Mouse (Mus musculus): ENCODE measurements at regions not wholly inside any gene's neighbourhood (a gene's known extent, or its start where the extent isn't known, plus 50 kb on each side); places are given as distances from the start of the nearest gene placed in this dataset.

- no peak for ATAC-seq (ENCODE audit: insufficient number of reproducible peaks, insufficient read depth, low FRiP score, low read depth)
- Histone ChIP-seq H3K9me3 (ENCODE audit: control insufficient read depth, low read length) (peaks cover 9% of the 10 kb centered on the region), H3K9ac (ENCODE audit: low read length) (no peak overlapping the region), H3K27ac (replicated peaks in 1 of 2; ENCODE audit: control insufficient read depth in 1 of 2, insufficient read depth in 1 of 2, low read depth in 2 of 2, low read length in 2 of 2) (no peak overlapping the region; a peak in 1 of 4 replicates), H3K4me2 (ENCODE audit: low read length) (no peak overlapping the region), H3K4me3 (ENCODE audit: control insufficient read depth in 1 of 2, insufficient read depth in 1 of 2, low read depth in 1 of 2, low read length in 2 of 2) (no peak overlapping the region), H3K27me3 (ENCODE audit: control insufficient read depth, insufficient read depth, low read length) (no peaks in the 10 kb centered on the region), H3K4me1 (ENCODE audit: control insufficient read depth in 2 of 2, insufficient read depth in 2 of 2, low read length in 2 of 2) (peaks cover 5 to 8% of the 10 kb centered on the region in 2 experiments; a peak in 3 of 4 replicates), H3K36me3 (ENCODE audit: control insufficient read depth, insufficient read depth, low read length) (no peaks in the 10 kb centered on the region)
- WGBS = 74% methylated on average over 2 of the region's 2 CpGs
Measured at GRCm38 (mm10) chr13:92923496-92923895, 78.9 kb downstream of the Mtx3 start.

GRCm38 (mm10) chr13:92924021-92924420, 79.5 kb downstream of the Mtx3 start:
- no peak overlapping the region for H3K9ac ChIP-seq (ENCODE audit: low read length)
- peaks cover 8 to 13% of the 10 kb centered on the region in 2 experiments for H3K4me1 ChIP-seq (ENCODE audit: control insufficient read depth in 2 of 2, insufficient read depth in 2 of 2, low read length in 2 of 2)
- ATAC-seq (ENCODE audit: insufficient number of reproducible peaks, insufficient read depth, low FRiP score, low read depth) = no peak
- no peak overlapping the region for H3K27ac ChIP-seq (replicated peaks in 1 of 2; ENCODE audit: control insufficient read depth in 1 of 2, insufficient read depth in 1 of 2, low read depth in 2 of 2, low read length in 2 of 2)
- no peak overlapping the region for H3K4me3 ChIP-seq (ENCODE audit: control insufficient read depth in 1 of 2, insufficient read depth in 1 of 2, low read depth in 1 of 2, low read length in 2 of 2)
- WGBS = 44% methylated on average over 3 of the region's 3 CpGs
- H3K27me3 ChIP-seq (ENCODE audit: control insufficient read depth, insufficient read depth, low read length) = no peaks in the 10 kb centered on the region
- H3K36me3 ChIP-seq (ENCODE audit: control insufficient read depth, insufficient read depth, low read length) = no peaks in the 10 kb centered on the region
- H3K4me2 ChIP-seq (ENCODE audit: low read length) = no peak overlapping the region
- peaks cover 9% of the 10 kb centered on the region for H3K9me3 ChIP-seq (ENCODE audit: control insufficient read depth, low read length)

DNA sequence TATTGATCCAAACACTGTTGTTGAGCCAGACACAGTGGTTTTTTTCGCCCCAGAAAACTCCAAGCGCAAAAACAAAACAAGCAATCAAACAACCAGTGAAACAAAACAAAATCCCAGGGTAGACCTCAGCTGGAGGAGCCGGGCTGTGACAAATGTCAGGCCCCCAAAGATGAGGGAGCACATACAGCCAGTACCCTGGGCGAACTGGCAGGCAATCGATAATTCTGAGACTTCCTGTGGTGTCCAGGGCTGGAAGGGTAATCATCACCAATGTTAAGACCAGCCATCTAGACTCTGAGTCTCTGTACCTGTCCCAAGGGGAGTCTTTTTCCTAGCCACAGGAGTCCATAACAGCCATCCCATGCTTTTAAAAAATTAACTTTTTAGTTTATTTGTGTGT, 80.6 kb downstream of the Mtx3 start:
- no peak for ATAC-seq (ENCODE audit: insufficient number of reproducible peaks, insufficient read depth, low FRiP score, low read depth)
- WGBS = 83% methylated on average over 5 of the region's 5 CpGs

GRCm38 (mm10) chr13:92928551-92928950, 84.0 kb downstream of the Mtx3 start:
- H3K4me3 ChIP-seq (ENCODE audit: control insufficient read depth in 1 of 2, insufficient read depth in 1 of 2, low read depth in 1 of 2, low read length in 2 of 2) = no peak overlapping the region
- peaks cover 17 to 28% of the 10 kb centered on the region in 2 experiments for H3K4me1 ChIP-seq (ENCODE audit: control insufficient read depth in 2 of 2, insufficient read depth in 2 of 2, low read length in 2 of 2)
- 3% methylated on average over 1 of the region's 1 CpGs for WGBS
- no peaks in the 10 kb centered on the region for H3K36me3 ChIP-seq (ENCODE audit: control insufficient read depth, insufficient read depth, low read length)
- H3K4me2 ChIP-seq (ENCODE audit: low read length) = no peak overlapping the region
- no peaks in the 10 kb centered on the region for H3K27me3 ChIP-seq (ENCODE audit: control insufficient read depth, insufficient read depth, low read length)
- peak; percentile 76 for ATAC-seq (ENCODE audit: insufficient number of reproducible peaks, insufficient read depth, low FRiP score, low read depth)
- peak overlapping the region; percentile 62 to 72 for H3K27ac ChIP-seq (replicated peaks in 1 of 2; ENCODE audit: control insufficient read depth in 1 of 2, insufficient read depth in 1 of 2, low read depth in 2 of 2, low read length in 2 of 2)
- H3K9ac ChIP-seq (ENCODE audit: low read length) = no peak overlapping the region
- H3K9me3 ChIP-seq (ENCODE audit: control insufficient read depth, low read length) = no peaks in the 10 kb centered on the region

More for the DNA sequence above, 80.6 kb downstream of the Mtx3 start:
- Histone ChIP-seq H3K27ac (replicated peaks in 1 of 2; ENCODE audit: control insufficient read depth in 1 of 2, insufficient read depth in 1 of 2, low read depth in 2 of 2, low read length in 2 of 2) (no peak overlapping the region), H3K36me3 (ENCODE audit: control insufficient read depth, insufficient read depth, low read length) (no peaks in the 10 kb centered on the region), H3K4me3 (ENCODE audit: control insufficient read depth in 1 of 2, insufficient read depth in 1 of 2, low read depth in 1 of 2, low read length in 2 of 2) (no peak overlapping the region), H3K9me3 (ENCODE audit: control insufficient read depth, low read length) (peaks cover 9% of the 10 kb centered on the region), H3K4me2 (ENCODE audit: low read length) (no peak overlapping the region), H3K9ac (ENCODE audit: low read length) (no peak overlapping the region), H3K27me3 (ENCODE audit: control insufficient read depth, insufficient read depth, low read length) (no peaks in the 10 kb centered on the region), H3K4me1 (ENCODE audit: control insufficient read depth in 2 of 2, insufficient read depth in 2 of 2, low read length in 2 of 2) (peaks cover 16 to 24% of the 10 kb centered on the region in 2 experiments)

DNA sequence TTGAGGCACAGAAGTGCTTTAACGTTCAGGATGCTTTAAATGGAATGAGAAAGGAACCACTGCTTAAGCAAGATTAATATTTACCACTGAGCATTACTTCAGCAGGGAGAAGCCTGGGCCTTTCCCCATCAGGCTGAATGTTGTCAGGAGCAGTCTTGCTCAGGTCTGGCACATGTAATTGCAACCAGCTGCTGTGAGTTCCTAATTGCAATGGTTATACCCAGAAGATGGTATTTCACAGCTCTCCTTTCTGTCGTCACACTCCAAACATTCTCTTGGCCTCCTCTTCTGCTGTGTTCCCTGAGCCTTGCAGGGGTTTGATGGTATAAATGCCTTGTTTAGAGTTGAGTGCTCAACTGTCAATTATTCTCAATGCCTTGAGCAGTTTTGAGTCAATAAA, 87.1 kb downstream of the Mtx3 start:
- Histone ChIP-seq H3K36me3 (ENCODE audit: control insufficient read depth, insufficient read depth, low read length) (no peaks in the 10 kb centered on the region), H3K4me3 (ENCODE audit: control insufficient read depth in 1 of 2, insufficient read depth in 1 of 2, low read depth in 1 of 2, low read length in 2 of 2) (no peak overlapping the region), H3K4me2 (ENCODE audit: low read length) (no peak overlapping the region), H3K9ac (ENCODE audit: low read length) (no peak overlapping the region), H3K27ac (replicated peaks in 1 of 2; ENCODE audit: control insufficient read depth in 1 of 2, insufficient read depth in 1 of 2, low read depth in 2 of 2, low read length in 2 of 2) (no peak overlapping the region), H3K27me3 (ENCODE audit: control insufficient read depth, insufficient read depth, low read length) (no peaks in the 10 kb centered on the region), H3K4me1 (ENCODE audit: control insufficient read depth in 2 of 2, insufficient read depth in 2 of 2, low read length in 2 of 2) (peaks cover 12 to 24% of the 10 kb centered on the region in 2 experiments), H3K9me3 (ENCODE audit: control insufficient read depth, low read length) (no peaks in the 10 kb centered on the region)
- no peak for ATAC-seq (ENCODE audit: insufficient number of reproducible peaks, insufficient read depth, low FRiP score, low read depth)
- WGBS = 58% methylated on average over 2 of the region's 2 CpGs

GRCm38 (mm10) chr13:92939032-92939431, 94.5 kb downstream of the Mtx3 start:
- H3K4me2 ChIP-seq (ENCODE audit: low read length) = no peak overlapping the region
- no peaks in the 10 kb centered on the region for H3K27me3 ChIP-seq (ENCODE audit: control insufficient read depth, insufficient read depth, low read length)
- no peak overlapping the region for H3K4me3 ChIP-seq (ENCODE audit: control insufficient read depth in 1 of 2, insufficient read depth in 1 of 2, low read depth in 1 of 2, low read length in 2 of 2)
- no peaks in the 10 kb centered on the region for H3K9me3 ChIP-seq (ENCODE audit: control insufficient read depth, low read length)
- no peak for ATAC-seq (ENCODE audit: insufficient number of reproducible peaks, insufficient read depth, low FRiP score, low read depth)
- H3K4me1 ChIP-seq (ENCODE audit: control insufficient read depth in 2 of 2, insufficient read depth in 2 of 2, low read length in 2 of 2) = no peaks in the 10 kb centered on the region
- no peak overlapping the region for H3K9ac ChIP-seq (ENCODE audit: low read length)
- whole genome bisulfite sequencing = 89% methylated on average over 7 of the region's 7 CpGs
- H3K27ac ChIP-seq (replicated peaks in 1 of 2; ENCODE audit: control insufficient read depth in 1 of 2, insufficient read depth in 1 of 2, low read depth in 2 of 2, low read length in 2 of 2) = no peak overlapping the region
- H3K36me3 ChIP-seq (ENCODE audit: control insufficient read depth, insufficient read depth, low read length) = no peaks in the 10 kb centered on the region

- Histone ChIP-seq H3K9me3 (ENCODE audit: control insufficient read depth, low read length) (no peaks in the 10 kb centered on the region), H3K4me2 (ENCODE audit: low read length) (no peak overlapping the region), H3K27me3 (ENCODE audit: control insufficient read depth, insufficient read depth, low read length) (no peaks in the 10 kb centered on the region), H3K4me3 (ENCODE audit: control insufficient read depth in 1 of 2, insufficient read depth in 1 of 2, low read depth in 1 of 2, low read length in 2 of 2) (no peak overlapping the region), H3K9ac (ENCODE audit: low read length) (no peak overlapping the region), H3K36me3 (ENCODE audit: control insufficient read depth, insufficient read depth, low read length) (no peaks in the 10 kb centered on the region), H3K27ac (replicated peaks in 1 of 2; ENCODE audit: control insufficient read depth in 1 of 2, insufficient read depth in 1 of 2, low read depth in 2 of 2, low read length in 2 of 2) (no peak overlapping the region), H3K4me1 (ENCODE audit: control insufficient read depth in 2 of 2, insufficient read depth in 2 of 2, low read length in 2 of 2) (no peaks in the 10 kb centered on the region)
- no peak for ATAC-seq (ENCODE audit: insufficient number of reproducible peaks, insufficient read depth, low FRiP score, low read depth)
- 86% methylated on average over 6 of the region's 6 CpGs for WGBS
Measured at GRCm38 (mm10) chr13:92940610-92941009, 96.0 kb downstream of the Mtx3 start.

- ATAC-seq (ENCODE audit: insufficient number of reproducible peaks, insufficient read depth, low FRiP score, low read depth) = no peak
- Histone ChIP-seq H3K27me3 (ENCODE audit: control insufficient read depth, insufficient read depth, low read length) (no peaks in the 10 kb centered on the region), H3K4me1 (ENCODE audit: control insufficient read depth in 2 of 2, insufficient read depth in 2 of 2, low read length in 2 of 2) (no peaks in the 10 kb centered on the region), H3K36me3 (ENCODE audit: control insufficient read depth, insufficient read depth, low read length) (no peaks in the 10 kb centered on the region), H3K9ac (ENCODE audit: low read length) (no peak overlapping the region), H3K27ac (replicated peaks in 1 of 2; ENCODE audit: control insufficient read depth in 1 of 2, insufficient read depth in 1 of 2, low read depth in 2 of 2, low read length in 2 of 2) (no peak overlapping the region), H3K4me3 (ENCODE audit: control insufficient read depth in 1 of 2, insufficient read depth in 1 of 2, low read depth in 1 of 2, low read length in 2 of 2) (no peak overlapping the region), H3K4me2 (ENCODE audit: low read length) (no peak overlapping the region), H3K9me3 (ENCODE audit: control insufficient read depth, low read length) (no peaks in the 10 kb centered on the region)
- 81% methylated on average over 2 of the region's 2 CpGs for WGBS
Measured at GRCm38 (mm10) chr13:92948560-92948959, 104.0 kb downstream of the Mtx3 start.
